Mouse (Mus musculus) thymus, adult 18-20 months (tissue): ENCODE results near the gene Fgl2.

ENCODE experiments used
- DNase-seq, 2 experiments: peaks; one replicate each; pipeline ENCODE4 v3.0.0; 2022; ENCODE audit warnings: mixed read lengths in 2 of 2

The Fgl2 gene

GRCm38 (mm10) chr5:21384252-21384960 is 12.0 kb downstream of the Fgl2 start:
- DNase-seq = no peak

GRCm38 (mm10) chr5:21384976-21385375 is 12.5 kb downstream of the Fgl2 start:
- DNase-seq = no peak

GRCm38 (mm10) chr5:21386432-21386831 is 14.0 kb downstream of the Fgl2 start:
- no peak for DNase-seq

GRCm38 (mm10) chr5:21387340-21387739 is 14.9 kb downstream of the Fgl2 start:
- DNase-seq = no peak

GRCm38 (mm10) chr5:21388855-21389254 is 16.4 kb downstream of the Fgl2 start:
- DNase-seq = no peak

GRCm38 (mm10) chr5:21391616-21392384 is 19.4 kb downstream of the Fgl2 start:
- no peak for DNase-seq

- no peak for DNase-seq
Observed at GRCm38 (mm10) chr5:21394562-21394961, 22.1 kb downstream of the Fgl2 start.

- no peak for DNase-seq
Observed at GRCm38 (mm10) chr5:21395205-21395840, 22.9 kb downstream of the Fgl2 start.

- peak; percentile 20 to 43 for DNase-seq
Observed at GRCm38 (mm10) chr5:21411261-21411666, 38.8 kb downstream of the Fgl2 start.

GRCm38 (mm10) chr5:21412056-21412455 is 39.6 kb downstream of the Fgl2 start:
- DNase-seq = no peak

GRCm38 (mm10) chr5:21413322-21413721 is 40.9 kb downstream of the Fgl2 start:
- DNase-seq = no peak

- DNase-seq = no peak
Observed at GRCm38 (mm10) chr5:21414116-21414820, 41.8 kb downstream of the Fgl2 start.

- DNase-seq = no peak
Observed at GRCm38 (mm10) chr5:21418613-21419012, 46.2 kb downstream of the Fgl2 start.

GRCm38 (mm10) chr5:21420609-21421008 is 48.2 kb downstream of the Fgl2 start:
- no peak for DNase-seq

GRCm38 (mm10) chr5:21424614-21425602 is 52.5 kb downstream of the Fgl2 start, which contains the start of the genes Ccdc146 and Fam185a:
Gene Ccdc146, minus strand, starts transcription at chr5:21424677.
Gene Fam185a, plus strand, starts transcription at chr5:21424958.
- DNase-seq = peak; percentile 87 to 93

GRCm38 (mm10) chr5:21426666-21427065 is 54.2 kb downstream of the Fgl2 start:
- DNase-seq = no peak
